Mouse (Mus musculus): Measurements from ENCODE around the gene Atp5c1. TPM values are rescaled to one million over a fixed set of nuclear protein-coding genes. Genes with fewer than 3 reads are reported as not detected.
A peak's percentile ranks its signal among the peaks of the same experiment; 100 is the strongest.

The Atp5c1 gene
- polyA plus RNA-seq, 1 experiment from 2014 or later, result 504 TPM

DNA sequence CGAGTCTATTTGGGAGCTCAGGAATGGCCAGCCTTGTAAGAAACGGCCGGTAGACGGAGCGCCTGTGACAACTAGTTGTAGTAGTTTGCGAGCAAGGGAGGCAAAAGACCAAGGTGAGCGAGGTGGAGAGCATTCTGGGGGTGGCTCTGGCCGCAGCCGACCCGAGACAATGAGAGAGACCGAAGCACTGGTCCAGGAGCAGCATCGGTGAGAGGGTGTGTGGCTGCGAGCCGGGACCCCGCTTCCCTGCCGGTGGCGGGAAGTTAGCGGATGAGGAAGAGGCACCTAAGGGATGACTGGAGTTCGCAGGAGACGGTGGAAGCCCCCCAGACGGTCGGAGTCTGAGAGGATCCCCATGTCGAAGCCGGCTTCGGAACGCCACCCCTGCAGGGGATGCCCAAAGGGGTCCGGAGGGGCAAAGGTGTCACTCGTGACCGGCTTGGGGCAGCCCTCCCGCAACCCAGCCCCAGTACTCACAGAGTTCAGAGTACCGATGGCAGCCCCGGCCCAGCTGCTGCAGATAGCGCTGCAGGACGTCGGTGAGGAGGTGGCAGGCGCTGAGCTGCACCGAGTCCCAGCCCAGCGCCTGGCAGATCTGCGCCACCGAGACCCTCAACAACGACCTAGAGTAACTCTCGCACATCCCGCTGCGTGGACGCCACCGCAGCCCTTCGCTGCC is 32.4 kb downstream of the Atp5c1 start:
- WGBS, result under 1% methylated on average over 47 of the region's 47 CpGs
- Histone ChIP-seq H3K9ac (ENCODE audit: low read length) (peak overlapping the region; percentile 84), H3K36me3 (ENCODE audit: control insufficient read depth, insufficient read depth, low read length) (no peaks in the 10 kb centered on the region), H3K4me1 (replicated peaks; ENCODE audit: control insufficient read depth, insufficient read depth, low read length) (peaks cover 6% of the 10 kb centered on the region; the same call in 1 of the 2 replicates), H3K4me2 (ENCODE audit: low read depth, low read length, severe bottlenecking) (peak overlapping the region; percentile 69), H3K4me3 (ENCODE audit: low read depth, low read length) (peak overlapping the region; percentile 96), H3K9me3 (ENCODE audit: control insufficient read depth, low read length) (no peaks in the 10 kb centered on the region), H3K27me3 (ENCODE audit: control insufficient read depth, insufficient read depth, low read length) (no peaks in the 10 kb centered on the region), H3K27ac (ENCODE audit: low read depth, low read length) (peak overlapping the region; percentile 42; the same call in 1 of the 2 replicates)
- peak; percentile 78 for ATAC-seq (replicated peaks; ENCODE audit: low FRiP score)
- DNase-seq (ENCODE audit: low spot score), result peak; percentile 65

DNA sequence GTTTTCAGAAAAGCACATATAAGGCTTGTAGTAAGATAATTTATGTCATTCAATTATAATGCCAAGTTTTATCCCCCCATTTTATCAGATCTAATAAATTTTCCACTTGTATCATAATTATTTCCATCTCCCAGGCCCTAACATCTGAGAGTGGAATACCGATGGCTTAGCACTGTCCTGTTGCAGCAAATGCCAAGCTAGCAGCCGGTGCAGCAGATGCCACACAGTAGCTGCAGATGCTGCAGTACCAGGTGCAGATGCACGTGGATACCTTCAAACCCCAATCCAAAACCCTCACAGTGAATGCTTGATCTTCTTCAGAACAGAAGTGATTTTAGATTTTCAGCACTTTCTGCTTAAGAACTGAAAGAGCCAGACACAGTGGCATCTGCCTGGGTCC is 45.3 kb downstream of the Atp5c1 start:
- Histone ChIP-seq H3K4me1 (replicated peaks; ENCODE audit: control insufficient read depth, insufficient read depth, low read length) (no peaks in the 10 kb centered on the region), H3K9ac (ENCODE audit: low read length) (no peak overlapping the region), H3K4me2 (ENCODE audit: low read depth, low read length, severe bottlenecking) (no peak overlapping the region), H3K36me3 (ENCODE audit: control insufficient read depth, insufficient read depth, low read length) (no peaks in the 10 kb centered on the region), H3K9me3 (ENCODE audit: control insufficient read depth, low read length) (no peaks in the 10 kb centered on the region), H3K27ac (ENCODE audit: low read depth, low read length) (no peak overlapping the region), H3K27me3 (ENCODE audit: control insufficient read depth, insufficient read depth, low read length) (no peaks in the 10 kb centered on the region), H3K4me3 (ENCODE audit: low read depth, low read length) (no peak overlapping the region)
- DNase-seq (ENCODE audit: low spot score) (no peak), ATAC-seq (replicated peaks; ENCODE audit: low FRiP score) (no peak)
- WGBS, result 89% methylated on average over 3 of the region's 3 CpGs

DNA sequence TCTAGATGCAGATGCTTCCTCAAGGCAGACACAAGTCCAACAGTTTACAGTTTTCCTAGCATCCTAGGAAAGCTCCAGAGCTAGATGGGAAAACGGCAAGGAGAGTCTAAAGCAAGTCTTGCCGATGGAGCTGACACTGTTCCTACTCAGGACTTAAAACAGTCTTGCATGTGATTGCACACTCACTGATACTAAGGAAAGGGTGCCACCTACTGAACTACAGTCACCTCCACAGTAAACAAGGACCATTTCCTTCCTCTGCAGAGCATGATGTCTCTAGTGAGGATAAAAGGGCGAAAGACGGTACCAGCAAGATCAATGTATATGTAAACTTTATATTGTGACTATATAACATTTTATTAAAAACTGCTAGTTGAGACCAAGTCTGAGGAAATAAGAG is 46.6 kb downstream of the Atp5c1 start:
- Histone ChIP-seq H3K4me1 (replicated peaks; ENCODE audit: control insufficient read depth, insufficient read depth, low read length) (0 out of 2 replicates have a peak, but pooled peaks cover 2% of the 10 kb centered on the region), H3K9ac (ENCODE audit: low read length) (no peak overlapping the region), H3K27ac (ENCODE audit: low read depth, low read length) (no peak overlapping the region), H3K9me3 (ENCODE audit: control insufficient read depth, low read length) (no peaks in the 10 kb centered on the region), H3K36me3 (ENCODE audit: control insufficient read depth, insufficient read depth, low read length) (no peaks in the 10 kb centered on the region), H3K27me3 (ENCODE audit: control insufficient read depth, insufficient read depth, low read length) (no peaks in the 10 kb centered on the region), H3K4me2 (ENCODE audit: low read depth, low read length, severe bottlenecking) (no peak overlapping the region), H3K4me3 (ENCODE audit: low read depth, low read length) (no peak overlapping the region)
- no peak for ATAC-seq (replicated peaks; ENCODE audit: low FRiP score)
- 91% methylated on average over 4 of the region's 4 CpGs for WGBS
- no peak for DNase-seq (ENCODE audit: low spot score)

DNA sequence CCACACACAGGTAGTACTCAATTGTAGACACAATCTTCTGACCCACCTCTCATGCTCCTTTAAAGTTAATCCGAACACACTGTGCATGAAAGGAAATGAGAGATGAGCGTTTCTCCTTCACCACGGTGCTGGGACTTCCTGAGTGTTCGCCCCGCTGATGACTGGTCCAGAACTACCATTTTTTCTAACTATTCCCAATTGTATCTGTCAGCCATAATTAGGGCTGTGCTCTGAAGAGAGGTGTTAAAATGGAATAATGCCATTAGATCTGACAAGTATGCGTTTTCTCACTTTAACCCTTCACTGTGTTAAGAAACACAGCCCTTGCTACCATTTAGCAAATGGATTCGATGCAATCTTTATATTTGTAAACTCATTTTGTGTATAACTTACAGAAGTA is 50.6 kb downstream of the Atp5c1 start:
- Histone ChIP-seq H3K4me1 (replicated peaks; ENCODE audit: control insufficient read depth, insufficient read depth, low read length) (0 out of 2 replicates have a peak, but pooled peaks cover 2% of the 10 kb centered on the region), H3K27ac (ENCODE audit: low read depth, low read length) (no peak overlapping the region), H3K27me3 (ENCODE audit: control insufficient read depth, insufficient read depth, low read length) (no peaks in the 10 kb centered on the region), H3K36me3 (ENCODE audit: control insufficient read depth, insufficient read depth, low read length) (no peaks in the 10 kb centered on the region), H3K9me3 (ENCODE audit: control insufficient read depth, low read length) (no peaks in the 10 kb centered on the region), H3K9ac (ENCODE audit: low read length) (no peak overlapping the region), H3K4me3 (ENCODE audit: low read depth, low read length) (no peak overlapping the region), H3K4me2 (ENCODE audit: low read depth, low read length, severe bottlenecking) (no peak overlapping the region)
- 86% methylated on average over 7 of the region's 7 CpGs for WGBS
- no peak for ATAC-seq (replicated peaks; ENCODE audit: low FRiP score)
- no peak for DNase-seq (ENCODE audit: low spot score)

DNA sequence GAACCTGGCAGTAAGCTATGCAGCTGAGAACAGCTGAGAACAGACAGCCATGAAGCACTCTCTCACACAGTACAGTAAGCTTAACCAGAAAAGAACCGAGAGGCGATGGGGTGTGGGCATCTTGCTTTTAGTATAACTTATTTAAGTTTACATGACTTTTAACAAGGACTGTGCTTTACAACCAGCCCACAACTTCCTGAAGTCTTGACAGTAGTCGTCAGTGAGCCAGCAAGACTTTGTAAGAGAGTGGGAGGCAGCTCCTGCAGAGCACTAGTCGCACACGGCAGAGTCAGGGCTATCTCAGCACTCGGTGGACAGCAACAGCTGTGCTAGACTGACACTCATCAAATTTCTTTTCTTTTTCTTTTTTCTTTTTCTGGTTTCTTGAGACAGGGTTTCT is 56.0 kb downstream of the Atp5c1 start:
- Histone ChIP-seq H3K9me3 (ENCODE audit: control insufficient read depth, low read length) (no peaks in the 10 kb centered on the region), H3K4me2 (ENCODE audit: low read depth, low read length, severe bottlenecking) (no peak overlapping the region), H3K4me1 (replicated peaks; ENCODE audit: control insufficient read depth, insufficient read depth, low read length) (0 out of 2 replicates have a peak, but pooled peaks cover 2% of the 10 kb centered on the region), H3K9ac (ENCODE audit: low read length) (no peak overlapping the region), H3K27me3 (ENCODE audit: control insufficient read depth, insufficient read depth, low read length) (no peaks in the 10 kb centered on the region), H3K36me3 (ENCODE audit: control insufficient read depth, insufficient read depth, low read length) (no peaks in the 10 kb centered on the region), H3K27ac (ENCODE audit: low read depth, low read length) (no peak overlapping the region), H3K4me3 (ENCODE audit: low read depth, low read length) (no peak overlapping the region)
- DNase-seq (ENCODE audit: low spot score), result no peak
- no peak for ATAC-seq (replicated peaks; ENCODE audit: low FRiP score)
- WGBS, result 91% methylated on average over 6 of the region's 6 CpGs

DNA sequence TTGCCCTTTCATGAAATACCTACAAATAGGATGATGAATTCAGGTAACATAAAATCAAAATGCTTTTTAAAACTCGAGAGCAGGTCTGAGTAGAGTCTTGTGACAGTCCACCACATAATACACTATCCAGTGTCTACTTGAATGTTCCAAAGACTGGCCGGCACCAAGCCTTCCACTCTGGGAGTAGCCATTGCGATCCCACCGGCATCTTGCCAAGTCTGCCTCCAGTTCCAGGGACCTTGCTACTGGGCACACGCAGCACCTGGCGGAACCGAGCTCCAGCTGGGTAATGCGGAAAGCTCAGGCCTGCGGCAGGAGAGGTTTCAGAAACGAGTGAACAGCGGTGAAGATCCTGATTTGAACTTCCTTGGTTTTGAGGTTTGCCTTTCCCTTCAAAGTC is 59.0 kb downstream of the Atp5c1 start:
- no peak for ATAC-seq (replicated peaks; ENCODE audit: low FRiP score)
- Histone ChIP-seq H3K36me3 (ENCODE audit: control insufficient read depth, insufficient read depth, low read length) (no peaks in the 10 kb centered on the region), H3K27ac (ENCODE audit: low read depth, low read length) (no peak overlapping the region), H3K4me3 (ENCODE audit: low read depth, low read length) (no peak overlapping the region), H3K9ac (ENCODE audit: low read length) (no peak overlapping the region), H3K27me3 (ENCODE audit: control insufficient read depth, insufficient read depth, low read length) (no peaks in the 10 kb centered on the region), H3K4me2 (ENCODE audit: low read depth, low read length, severe bottlenecking) (no peak overlapping the region), H3K9me3 (ENCODE audit: control insufficient read depth, low read length) (no peaks in the 10 kb centered on the region), H3K4me1 (replicated peaks; ENCODE audit: control insufficient read depth, insufficient read depth, low read length) (no peaks in the 10 kb centered on the region)
- no peak for DNase-seq (ENCODE audit: low spot score)
- 92% methylated on average over 11 of the region's 11 CpGs for WGBS

DNA sequence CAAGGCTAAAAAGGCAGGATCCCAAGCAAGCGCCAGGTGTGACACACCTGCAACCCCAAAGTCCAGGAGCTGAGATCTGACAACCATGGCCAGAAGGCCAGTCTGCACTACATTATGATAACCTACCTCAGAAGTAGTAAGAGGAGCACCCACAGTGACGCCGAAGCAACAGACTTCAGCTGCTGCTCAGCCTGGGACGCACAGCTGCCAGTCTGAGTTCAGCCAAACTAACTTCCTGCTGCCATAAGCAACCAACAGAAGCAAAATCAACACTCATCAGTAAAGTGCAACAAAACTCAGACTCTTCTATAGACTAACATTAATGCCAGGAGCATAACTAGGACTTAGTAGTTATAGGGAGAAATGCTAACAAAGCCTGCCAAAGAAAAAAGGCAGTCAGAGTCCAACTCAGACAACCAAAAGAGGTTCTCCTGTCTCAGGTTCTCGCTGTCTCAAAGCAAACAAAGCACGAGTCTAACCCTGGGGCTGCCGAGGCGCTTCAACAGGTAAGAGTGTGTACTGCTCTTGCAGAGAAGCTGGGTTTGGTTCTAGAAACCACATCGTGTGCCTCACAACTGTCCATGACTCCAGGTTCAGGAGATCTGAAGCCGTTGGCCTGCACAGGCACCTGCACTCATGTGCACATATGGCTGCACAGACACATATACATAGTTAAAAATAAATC is 65.2 kb downstream of the Atp5c1 start:
- no peak overlapping the region for H3K9ac ChIP-seq (ENCODE audit: low read length)
- no peaks in the 10 kb centered on the region for H3K4me1 ChIP-seq (replicated peaks; ENCODE audit: control insufficient read depth, insufficient read depth, low read length)
- no peaks in the 10 kb centered on the region for H3K9me3 ChIP-seq (ENCODE audit: control insufficient read depth, low read length)
- ATAC-seq (replicated peaks; ENCODE audit: low FRiP score) (no peak), DNase-seq (ENCODE audit: low spot score) (no peak)
- H3K36me3 ChIP-seq (ENCODE audit: control insufficient read depth, insufficient read depth, low read length), result no peaks in the 10 kb centered on the region
- no peaks in the 10 kb centered on the region for H3K27me3 ChIP-seq (ENCODE audit: control insufficient read depth, insufficient read depth, low read length)
- H3K27ac ChIP-seq (ENCODE audit: low read depth, low read length), result no peak overlapping the region
- no peak overlapping the region for H3K4me2 ChIP-seq (ENCODE audit: low read depth, low read length, severe bottlenecking)
- 87% methylated on average over 10 of the region's 10 CpGs for WGBS
- no peak overlapping the region for H3K4me3 ChIP-seq (ENCODE audit: low read depth, low read length)

DNA sequence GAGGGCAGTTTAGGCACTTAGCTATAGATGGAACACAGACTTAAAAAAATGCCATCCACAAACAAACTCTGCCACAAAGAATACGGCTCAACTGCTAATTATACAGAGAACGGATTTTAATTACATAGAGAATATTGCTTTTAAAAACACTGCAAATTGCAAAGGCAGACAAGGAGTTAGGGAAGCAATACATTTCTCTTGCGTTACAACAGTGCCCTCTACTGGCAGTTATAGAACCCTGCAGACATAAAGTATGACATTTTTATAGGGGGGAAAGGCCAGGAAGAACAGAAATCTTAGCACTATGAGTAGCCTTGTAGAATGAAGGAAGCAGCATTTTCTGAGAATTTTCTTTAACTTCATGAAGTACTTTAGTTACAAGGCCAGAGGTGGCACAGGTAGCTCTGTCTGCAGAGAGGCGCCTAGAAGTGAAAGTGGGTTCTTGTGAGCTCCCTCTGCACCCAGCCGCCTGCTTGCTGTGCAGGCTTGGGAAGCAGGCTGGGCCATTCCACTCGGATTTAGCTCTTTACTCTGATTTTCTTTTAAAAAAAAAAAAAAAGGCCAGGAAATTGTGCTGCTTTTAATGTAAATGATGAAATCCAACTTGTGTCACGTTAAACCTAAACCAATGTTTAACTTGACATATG is 69.9 kb downstream of the Atp5c1 start:
- Histone ChIP-seq H3K4me3 (ENCODE audit: low read depth, low read length) (no peak overlapping the region), H3K4me1 (replicated peaks; ENCODE audit: control insufficient read depth, insufficient read depth, low read length) (no peaks in the 10 kb centered on the region), H3K27ac (ENCODE audit: low read depth, low read length) (no peak overlapping the region), H3K4me2 (ENCODE audit: low read depth, low read length, severe bottlenecking) (no peak overlapping the region), H3K27me3 (ENCODE audit: control insufficient read depth, insufficient read depth, low read length) (no peaks in the 10 kb centered on the region), H3K9me3 (ENCODE audit: control insufficient read depth, low read length) (no peaks in the 10 kb centered on the region), H3K9ac (ENCODE audit: low read length) (no peak overlapping the region), H3K36me3 (ENCODE audit: control insufficient read depth, insufficient read depth, low read length) (no peaks in the 10 kb centered on the region)
- ATAC-seq (replicated peaks; ENCODE audit: low FRiP score) (peak; percentile 51; the same call in 1 of the 2 replicates), DNase-seq (ENCODE audit: low spot score) (no peak)
- 37% methylated on average over 7 of the region's 7 CpGs for WGBS
